Mouse (Mus musculus) kidney, adult 2 months (tissue): Measurements from ENCODE around the gene Hap1. TPM values are rescaled to one million over a fixed set of nuclear protein-coding genes. Genes with fewer than 3 reads are reported as not detected.
"Not testable (repeated sequence)": the region's sequence is repeated elsewhere in the genome, so short reads cannot be mapped to it uniquely, and the experiment has no call there.

Experiments
- DNase-seq: peaks from one replicate; pipeline ENCODE4 v3.0.0; 2021
- H3K27ac ChIP-seq: fragments of 200-500 bp; 2 replicates; pipeline ENCODE4 v1.5.1; 2012; ENCODE audit warnings: low read depth, low read length, control low read depth, inconsistent platforms; ENCODE audit not compliant: insufficient read depth
- H3K27me3 ChIP-seq: fragments of 200-500 bp; replicated peaks from 2 replicates; pipeline ENCODE4 v1.6.1; 2012; ENCODE audit warnings: mild to moderate bottlenecking, moderate library complexity, low read length, inconsistent platforms; ENCODE audit not compliant: control insufficient read depth, insufficient read depth
- H3K36me3 ChIP-seq: fragments of 200-500 bp; 2 replicates; pipeline ENCODE4 v1.6.1; 2012; ENCODE audit warnings: mild to moderate bottlenecking, moderate library complexity, low read length, inconsistent platforms; ENCODE audit not compliant: control insufficient read depth, insufficient read depth
- H3K4me1 ChIP-seq: fragments of 200-500 bp; 2 replicates; pipeline ENCODE4 v1.6.1; 2011; ENCODE audit warnings: low read length; ENCODE audit not compliant: control insufficient read depth, insufficient read depth
- H3K4me3 ChIP-seq: fragments of 200-500 bp; 2 replicates; pipeline ENCODE4 v1.5.1; 2011; ENCODE audit warnings: mild to moderate bottlenecking, low read depth, low read length, control low read depth; ENCODE audit not compliant: insufficient read depth
- CTCF ChIP-seq: fragments of 200-500 bp; conservative IDR thresholded peaks from 2 replicates; pipeline ENCODE4 v1.5.1; 2011; ENCODE audit warnings: low read depth, mild to moderate bottlenecking, control low read depth, low read length, moderate library complexity, mixed read lengths; ENCODE audit not compliant: insufficient read depth, insufficient read length
- POLR2A ChIP-seq: fragments of 200-500 bp; IDR thresholded peaks from one replicate; pipeline ENCODE4 v1.6.1; 2011; ENCODE audit warnings: low read depth, low read length, control low read depth
- WGBS: fragments of 180-500 bp; shearing (Covaris S2); methylation state at CpG from one replicate; pipeline ENCODE4 v1.1.7; 2018; 5-methylcytosine and 5-hydroxymethylcytosine counted together
- polyA plus RNA-seq: library from polyadenylated mRNA; depleted of rRNA; stranded (reverse); fragments of >200 nt; gene quantifications from 2 replicates; pipeline ENCODE4 v1.2.3, GENCODE M21; 2012

The Hap1 gene
- polyA plus RNA-seq, 1 experiment = 3.6 TPM

DNA sequence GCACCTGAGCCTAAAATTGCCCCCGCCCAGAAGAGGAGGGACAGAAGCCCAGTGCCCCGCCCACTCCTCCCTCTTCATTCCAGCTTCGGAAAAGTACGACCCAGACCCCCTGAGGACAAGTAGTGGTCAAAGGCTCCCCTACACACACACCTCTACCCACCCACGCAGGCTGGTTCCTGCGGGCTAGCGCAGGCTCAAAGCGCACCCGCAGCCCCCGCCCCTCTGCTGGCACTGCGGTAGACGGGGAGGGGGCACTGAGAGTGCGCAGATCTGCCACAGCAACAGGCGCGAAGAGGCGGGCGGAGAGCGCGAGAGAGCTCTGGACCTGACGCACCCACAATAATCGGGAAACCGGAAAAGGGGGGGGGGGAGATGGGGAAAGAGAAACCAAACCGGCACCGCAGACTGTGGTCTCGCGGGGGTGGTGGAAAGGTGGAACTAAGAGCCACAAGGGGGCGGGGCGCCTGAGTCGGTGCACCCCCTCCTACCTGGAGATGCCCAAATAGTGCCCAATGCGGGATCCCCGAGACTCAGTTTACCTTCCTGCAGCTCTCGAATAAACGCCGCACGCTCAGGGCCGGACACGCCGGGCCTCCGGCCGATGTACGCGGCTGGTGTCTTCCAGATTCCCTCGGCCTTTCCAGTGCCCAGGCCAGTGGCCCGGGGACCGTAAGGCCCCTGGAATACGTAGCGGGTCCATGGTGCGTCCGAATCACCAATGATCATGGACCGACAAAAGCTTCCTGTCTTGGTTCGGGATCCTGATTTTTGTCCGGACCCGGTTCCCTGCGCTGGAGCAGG is 577 bp downstream of the Hap1 start:
- WGBS = 1% methylated on average over 54 of the region's 54 CpGs
- Histone ChIP-seq H3K4me1 (no peaks in the 10 kb centered on the region), H3K36me3 (no peaks in the 10 kb centered on the region), H3K27ac (no peak overlapping the region), H3K4me3 (peak overlapping the region; percentile 77), H3K27me3 (no peaks in the 10 kb centered on the region)
- no peak for TF ChIP-seq CTCF
- no peak for TF ChIP-seq POLR2A
- DNase-seq = peak; percentile 41

DNA sequence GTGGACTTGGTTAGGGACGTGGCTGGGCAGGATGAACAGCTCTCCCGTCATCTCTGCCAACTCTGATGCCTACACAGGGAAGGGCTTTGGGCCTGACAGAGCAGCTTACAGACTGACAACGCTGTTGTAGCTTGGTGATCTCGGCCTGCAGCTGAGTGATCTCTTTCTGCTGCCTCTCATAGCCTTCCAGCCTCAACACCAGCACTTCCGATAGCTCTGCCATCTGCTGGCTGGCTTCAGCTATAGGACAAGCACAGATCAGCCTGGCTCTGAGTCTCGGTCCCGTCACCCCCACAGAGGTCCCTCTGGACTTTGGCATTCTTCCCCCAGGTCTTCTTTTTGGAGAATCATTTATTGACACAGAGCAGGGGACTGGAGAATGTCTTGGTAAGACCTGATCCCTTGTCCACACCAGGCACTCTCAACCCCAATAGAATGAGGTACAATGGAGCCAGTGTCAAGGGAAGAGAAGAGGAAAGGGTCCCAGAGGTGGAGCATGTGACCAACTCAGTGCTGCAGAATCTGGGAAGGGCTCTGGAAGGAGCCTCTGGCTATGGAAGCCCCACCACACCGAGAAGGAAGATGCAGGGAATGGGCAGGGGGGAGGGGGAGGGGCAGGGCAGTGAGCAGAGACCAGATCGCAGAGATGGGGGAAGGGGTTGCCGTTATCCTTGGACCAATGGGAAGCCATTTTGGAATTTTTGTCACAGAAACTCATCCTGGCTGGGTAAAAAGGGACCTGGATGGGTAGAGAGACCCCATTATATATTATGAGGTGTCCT is 3.7 kb downstream of the Hap1 start:
- 41% methylated on average over 10 of the region's 10 CpGs for WGBS
- Histone ChIP-seq H3K27ac (no peak overlapping the region), H3K36me3 (no peaks in the 10 kb centered on the region), H3K4me3 (no peak overlapping the region), H3K4me1 (no peaks in the 10 kb centered on the region), H3K27me3 (no peaks in the 10 kb centered on the region)
- DNase-seq = peak; percentile 36
- TF ChIP-seq POLR2A = no peak
- TF ChIP-seq CTCF = peak; percentile 64

DNA sequence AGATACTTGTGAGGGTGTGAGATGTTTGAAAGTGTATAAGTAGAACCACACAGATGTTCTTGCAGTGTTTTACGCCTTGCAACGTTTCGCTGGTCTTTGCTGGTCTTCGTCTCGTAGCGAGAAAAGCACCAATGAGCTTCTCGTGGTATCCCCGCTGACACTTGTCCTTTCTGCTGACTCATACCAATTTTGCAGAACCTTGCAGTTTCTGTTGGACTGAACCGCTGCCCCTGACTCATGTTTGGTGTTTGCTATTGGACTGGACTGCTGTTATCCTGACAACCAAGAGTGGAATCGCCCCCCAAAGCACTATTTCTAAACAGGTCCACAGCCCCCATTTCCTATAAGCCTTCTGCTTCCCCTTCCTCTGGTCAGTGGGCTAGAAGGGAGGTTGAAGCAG is 11.7 kb downstream of the Hap1 start:
- 88% methylated on average over 10 of the region's 10 CpGs for WGBS
- H3K27ac ChIP-seq = no peak overlapping the region
- DNase-seq = no peak
- H3K36me3 ChIP-seq = no peaks in the 10 kb centered on the region
- H3K27me3 ChIP-seq = no peaks in the 10 kb centered on the region
- H3K4me1 ChIP-seq = no peaks in the 10 kb centered on the region
- no peak overlapping the region for H3K4me3 ChIP-seq
- TF ChIP-seq CTCF (no peak), POLR2A (no peak)

- DNase-seq = no peak
- no peak overlapping the region for H3K4me3 ChIP-seq
- no peaks in the 10 kb centered on the region for H3K27me3 ChIP-seq
- H3K27ac ChIP-seq = no peak overlapping the region
- WGBS = 65% methylated on average over 3 of the region's 3 CpGs
- no peaks in the 10 kb centered on the region for H3K4me1 ChIP-seq
- no peak for TF ChIP-seq CTCF
- no peak for TF ChIP-seq POLR2A
- H3K36me3 ChIP-seq = no peaks in the 10 kb centered on the region
Observed at GRCm38 (mm10) chr11:100335731-100336130, 20.2 kb downstream of the Hap1 start.

GRCm38 (mm10) chr11:100333944-100334457 is 21.9 kb downstream of the Hap1 start, which contains the start of gene Gast:
TSS of gene Gast (plus strand) at chr11:100334407.
- no peak for TF ChIP-seq CTCF
- TF ChIP-seq POLR2A = no peak
- H3K4me3 ChIP-seq = no peak within 1 kb of the TSS
- H3K27me3 ChIP-seq = no peaks in the 10 kb centered on the region
- no peak for DNase-seq
- H3K36me3 ChIP-seq = no peaks in the 10 kb centered on the region
- 81% methylated on average over 6 of the region's 6 CpGs for WGBS
- H3K4me1 ChIP-seq = no peaks in the 10 kb centered on the region
- no peak within 1 kb of the TSS for H3K27ac ChIP-seq

GRCm38 (mm10) chr11:100332766-100333515 is 23.0 kb downstream of the Hap1 start:
- Histone ChIP-seq H3K27me3 (no peaks in the 10 kb centered on the region), H3K36me3 (no peaks in the 10 kb centered on the region), H3K4me1 (no peaks in the 10 kb centered on the region), H3K4me3 (no peak overlapping the region), H3K27ac (no peak overlapping the region)
- WGBS = 66% methylated on average over 9 of the region's 9 CpGs
- TF ChIP-seq POLR2A (no peak), CTCF (no peak)
- DNase-seq = no peak

DNA sequence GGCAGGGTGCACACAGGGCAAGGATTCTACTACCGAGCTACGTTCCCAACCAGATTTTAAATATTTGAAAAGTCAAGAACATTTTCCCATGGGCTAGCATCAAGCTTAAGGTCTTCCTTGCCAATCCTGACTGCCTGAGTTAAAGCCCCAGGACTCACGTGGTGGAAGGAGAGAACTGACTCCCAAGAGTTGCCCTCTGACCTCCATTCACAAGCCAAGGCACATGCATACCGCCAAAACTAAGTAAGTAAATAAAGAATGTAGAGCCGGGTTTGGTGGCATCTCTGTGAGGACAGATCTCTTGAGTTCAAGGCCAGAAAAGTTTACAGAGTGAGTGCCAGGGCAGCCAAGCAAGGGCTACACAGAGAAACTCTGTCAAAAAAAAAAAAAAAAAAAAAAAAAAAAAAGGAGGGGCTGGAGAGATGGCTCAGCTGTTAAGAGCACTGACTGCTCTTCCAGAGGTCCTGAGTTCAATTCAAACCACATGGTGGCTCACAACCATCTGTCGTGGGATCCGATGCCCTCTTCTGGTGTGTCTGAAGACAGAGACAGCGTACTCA is 25.0 kb downstream of the Hap1 start:
- H3K27me3 ChIP-seq, H3K36me3 ChIP-seq, H3K4me1 ChIP-seq, H3K27ac ChIP-seq, H3K4me3 ChIP-seq, DNase-seq: not testable (repeated sequence)
- WGBS = 52% methylated on average over 8 of the region's 8 CpGs
